Mouse (Mus musculus): ENCODE measurements around the gene Atp8b3.
A peak's percentile ranks its signal among the peaks of the same experiment; 100 is the strongest.

DNA sequence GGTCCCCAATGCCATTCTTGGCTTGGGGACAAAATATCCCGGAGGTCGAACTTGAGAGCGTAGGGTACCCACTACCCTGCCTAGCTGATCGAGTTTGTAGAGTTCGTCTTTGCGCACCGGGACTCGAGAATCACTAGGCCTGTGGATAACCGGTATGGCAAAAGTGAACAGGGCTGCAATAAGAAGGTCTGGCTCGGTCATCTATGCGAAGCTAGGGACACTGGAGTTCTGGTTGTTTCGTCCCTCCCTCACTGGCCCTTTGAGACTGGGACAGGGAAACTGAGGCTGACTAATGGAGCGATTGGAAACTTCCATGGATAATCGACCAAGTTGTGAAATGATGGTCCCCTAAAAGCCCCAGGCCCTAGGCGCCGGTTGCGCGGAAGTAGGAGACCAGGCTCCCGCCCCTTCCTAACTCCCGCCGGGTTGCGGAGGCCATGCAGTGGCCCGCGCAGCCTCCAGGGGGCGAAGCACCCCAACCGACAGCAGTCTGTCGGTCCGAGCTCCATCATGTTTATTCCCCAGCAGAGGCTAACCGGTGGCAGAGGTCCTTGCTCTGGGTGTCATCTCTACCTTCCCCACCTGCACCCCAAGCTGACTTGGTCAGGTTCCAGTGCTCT is 39.3 kb upstream of the Atp8b3 start:
- TF ChIP-seq CTCF (IDR thresholded peaks at IDR 0.05; ENCODE audit: low read depth) = peak; percentile 96
- no peak for TF ChIP-seq EP300 (IDR thresholded peaks at IDR 0.05; ENCODE audit: low read depth)

Data from liver, embryonic 14.5 days (tissue).